Mouse (Mus musculus): Measurements from ENCODE around the gene Bmpr1a. TPM values are rescaled to one million over a fixed set of nuclear protein-coding genes. Genes with fewer than 3 reads are reported as not detected.

Bmpr1a gene
- polyA plus RNA-seq, 1 experiment from 2014 or later, result 25.5 TPM

DNA sequence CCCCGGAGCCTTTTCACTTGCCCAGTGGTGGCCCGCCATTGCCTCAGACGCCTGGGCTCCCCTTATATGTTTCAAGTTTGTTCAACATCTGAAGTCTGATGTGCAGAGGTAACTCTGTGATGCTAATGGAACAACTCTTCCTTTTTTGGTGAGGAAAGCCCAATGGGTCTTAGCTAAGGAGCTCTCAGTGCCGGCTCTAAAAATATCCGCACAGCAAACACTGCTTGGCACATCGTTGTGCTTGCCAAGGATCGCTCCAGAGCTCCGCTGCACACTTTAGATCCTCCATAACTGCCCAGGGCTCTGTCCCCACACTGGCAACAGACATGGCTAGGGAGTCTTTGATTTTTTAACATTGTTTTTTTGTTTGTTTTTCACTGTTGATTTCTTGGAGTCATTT lies 25.7 kb upstream of the Bmpr1a start:
- Histone ChIP-seq H3K4me2 (no peak overlapping the region), H3K9ac (no peak overlapping the region)

DNA sequence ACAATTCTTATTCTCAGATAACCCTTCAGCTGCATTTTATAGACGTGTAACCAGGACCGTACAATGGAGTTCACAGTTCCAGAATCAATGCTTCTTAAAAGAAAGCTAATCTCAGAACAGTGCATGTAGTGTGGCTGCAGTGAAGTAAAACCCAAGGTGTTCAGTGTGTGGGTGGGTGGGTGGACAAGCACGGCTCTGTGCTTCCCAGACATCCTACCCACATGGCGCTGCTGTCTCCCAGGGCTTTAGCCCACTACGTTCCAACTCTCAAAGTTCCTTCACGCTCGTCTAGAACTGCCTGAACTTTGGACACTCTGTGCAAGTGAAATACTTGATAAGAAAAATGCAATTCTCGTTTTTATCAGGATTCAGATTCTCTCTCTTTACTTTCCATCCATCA lies 19.6 kb upstream of the Bmpr1a start, which contains the start of gene 9230112D13Rik:
9230112D13Rik (minus strand) TSS at position 101 of the 400 bp plus-strand sequence.
- H3K4me1 ChIP-seq, result no peaks in the 10 kb centered on the region
- H3K27me3 ChIP-seq, result no peaks in the 10 kb centered on the region
- no peak within 1 kb of the TSS for H3K4me3 ChIP-seq
- WGBS, result 88% methylated on average over 8 of the region's 8 CpGs
- no peaks in the 10 kb centered on the region for H3K9me3 ChIP-seq (replicated peaks)
- no peak within 1 kb of the TSS for H3K4me2 ChIP-seq
- no peak within 1 kb of the TSS for H3K27ac ChIP-seq
- ATAC-seq, result no peak
- no peaks in the 10 kb centered on the region for H3K36me3 ChIP-seq (ENCODE audit: poor library complexity, severe bottlenecking)
- H3K9ac ChIP-seq, result no peak within 1 kb of the TSS

More for the DNA sequence above, 25.7 kb upstream of the Bmpr1a start:
- Histone ChIP-seq H3K4me1 (no peaks in the 10 kb centered on the region), H3K4me3 (no peak overlapping the region), H3K36me3 (ENCODE audit: poor library complexity, severe bottlenecking) (no peaks in the 10 kb centered on the region), H3K9me3 (replicated peaks) (0 out of 2 replicates have a peak, but pooled peaks cover 8% of the 10 kb centered on the region), H3K27ac (no peak overlapping the region), H3K27me3 (peaks cover 2% of the 10 kb centered on the region; the same call in 1 of the 2 replicates)
- 68% methylated on average over 8 of the region's 8 CpGs for WGBS
- ATAC-seq, result no peak

GRCm38 (mm10) chr14:34517959-34518544 lies 14.9 kb upstream of the Bmpr1a start:
- H3K27ac ChIP-seq, result no peak overlapping the region
- 91% methylated on average over 8 of the region's 8 CpGs for WGBS
- ATAC-seq, result no peak

GRCm38 (mm10) chr14:34516960-34517577 lies 13.9 kb upstream of the Bmpr1a start:
- Histone ChIP-seq H3K4me3 (no peak overlapping the region), H3K36me3 (ENCODE audit: poor library complexity, severe bottlenecking) (no peaks in the 10 kb centered on the region), H3K4me2 (no peak overlapping the region), H3K9me3 (replicated peaks) (no peaks in the 10 kb centered on the region), H3K27me3 (no peaks in the 10 kb centered on the region), H3K27ac (no peak overlapping the region), H3K9ac (no peak overlapping the region), H3K4me1 (0 out of 2 replicates have a peak, but pooled peaks cover 4% of the 10 kb centered on the region)
- WGBS, result 91% methylated on average over 10 of the region's 10 CpGs
- no peak for ATAC-seq

More at GRCm38 (mm10) chr14:34517959-34518544, 14.9 kb upstream of the Bmpr1a start:
- no peaks in the 10 kb centered on the region for H3K27me3 ChIP-seq
- H3K4me2 ChIP-seq, result no peak overlapping the region
- no peaks in the 10 kb centered on the region for H3K4me1 ChIP-seq
- no peaks in the 10 kb centered on the region for H3K36me3 ChIP-seq (ENCODE audit: poor library complexity, severe bottlenecking)
- H3K9ac ChIP-seq, result no peak overlapping the region
- H3K9me3 ChIP-seq (replicated peaks), result no peaks in the 10 kb centered on the region
- H3K4me3 ChIP-seq, result no peak overlapping the region

- ATAC-seq, result no peak
- Histone ChIP-seq H3K27me3 (no peaks in the 10 kb centered on the region), H3K4me1 (0 out of 2 replicates have a peak, but pooled peaks cover 5% of the 10 kb centered on the region), H3K27ac (no peak overlapping the region), H3K4me3 (no peak overlapping the region), H3K9ac (no peak overlapping the region), H3K4me2 (no peak overlapping the region), H3K9me3 (replicated peaks) (no peaks in the 10 kb centered on the region), H3K36me3 (ENCODE audit: poor library complexity, severe bottlenecking) (no peaks in the 10 kb centered on the region)
- 90% methylated on average over 5 of the region's 5 CpGs for WGBS
Observed at GRCm38 (mm10) chr14:34515860-34516259, 12.7 kb upstream of the Bmpr1a start.

- Histone ChIP-seq H3K27me3 (no peaks in the 10 kb centered on the region), H3K4me3 (no peak overlapping the region), H3K36me3 (ENCODE audit: poor library complexity, severe bottlenecking) (no peaks in the 10 kb centered on the region), H3K27ac (no peak overlapping the region), H3K4me1 (0 out of 2 replicates have a peak, but pooled peaks cover 5% of the 10 kb centered on the region), H3K4me2 (no peak overlapping the region), H3K9ac (no peak overlapping the region), H3K9me3 (replicated peaks) (no peaks in the 10 kb centered on the region)
- 43% methylated on average over 6 of the region's 6 CpGs for WGBS
- ATAC-seq, result no peak
Observed at GRCm38 (mm10) chr14:34514120-34514519, 11.0 kb upstream of the Bmpr1a start.

GRCm38 (mm10) chr14:34512602-34513001 lies 9.5 kb upstream of the Bmpr1a start:
- peaks cover 17% of the 10 kb centered on the region for H3K4me1 ChIP-seq
- 82% methylated on average over 4 of the region's 4 CpGs for WGBS
- no peak overlapping the region for H3K4me2 ChIP-seq
- no peak overlapping the region for H3K9ac ChIP-seq
- H3K4me3 ChIP-seq, result no peak overlapping the region
- no peak overlapping the region for H3K27ac ChIP-seq
- ATAC-seq, result no peak
- no peaks in the 10 kb centered on the region for H3K9me3 ChIP-seq (replicated peaks)
- H3K27me3 ChIP-seq, result no peaks in the 10 kb centered on the region
- no peaks in the 10 kb centered on the region for H3K36me3 ChIP-seq (ENCODE audit: poor library complexity, severe bottlenecking)

- Histone ChIP-seq H3K27me3 (no peaks in the 10 kb centered on the region), H3K9ac (no peak overlapping the region), H3K4me3 (no peak overlapping the region), H3K4me1 (peaks cover 17% of the 10 kb centered on the region), H3K4me2 (no peak overlapping the region), H3K9me3 (replicated peaks) (no peaks in the 10 kb centered on the region), H3K36me3 (ENCODE audit: poor library complexity, severe bottlenecking) (no peaks in the 10 kb centered on the region), H3K27ac (no peak overlapping the region)
- no peak for ATAC-seq
- WGBS, result 62% methylated on average over 11 of the region's 11 CpGs
Observed at GRCm38 (mm10) chr14:34511901-34512300, 8.8 kb upstream of the Bmpr1a start.

GRCm38 (mm10) chr14:34508842-34509439 lies 5.8 kb upstream of the Bmpr1a start:
- H3K27ac ChIP-seq, result peak overlapping the region; percentile 37; the same call in 1 of the 2 replicates

DNA sequence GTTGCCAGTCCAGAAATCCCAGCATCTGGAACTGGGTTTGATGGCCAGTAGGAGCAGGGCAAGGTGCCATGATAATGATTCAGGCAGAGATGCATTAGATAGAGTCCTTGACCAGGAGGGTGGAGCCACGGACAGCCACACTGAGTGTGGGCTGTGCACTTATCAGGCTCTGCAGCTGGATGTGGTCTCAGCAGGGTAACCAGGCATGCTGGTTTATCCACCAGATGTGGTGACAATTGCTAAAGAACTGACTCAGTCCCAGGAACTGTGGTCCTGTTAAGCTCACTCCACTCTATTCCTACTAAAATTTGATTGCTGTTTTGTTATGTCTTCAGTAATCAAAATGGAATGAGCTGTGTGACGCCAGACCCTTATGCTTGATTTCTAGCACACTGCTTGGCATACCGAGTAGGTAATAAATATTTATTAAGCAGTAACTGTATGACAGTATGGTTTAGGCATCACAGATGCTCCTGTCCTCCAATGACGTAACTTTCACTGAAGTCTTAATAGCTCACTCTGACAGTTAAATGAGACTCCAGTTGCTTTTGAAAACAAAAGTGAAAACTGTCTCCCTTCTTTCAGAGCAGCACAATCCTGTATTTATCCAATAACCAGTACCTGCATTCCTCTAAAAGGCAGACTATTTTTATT lies 5.2 kb upstream of the Bmpr1a start:
- WGBS, result 33% methylated on average over 4 of the region's 4 CpGs
- Histone ChIP-seq H3K36me3 (ENCODE audit: poor library complexity, severe bottlenecking) (no peaks in the 10 kb centered on the region), H3K27me3 (no peaks in the 10 kb centered on the region), H3K9me3 (replicated peaks) (no peaks in the 10 kb centered on the region), H3K4me1 (peaks cover 26% of the 10 kb centered on the region), H3K9ac (no peak overlapping the region), H3K27ac (peak overlapping the region; percentile 37), H3K4me2 (no peak overlapping the region), H3K4me3 (no peak overlapping the region)
- peak; percentile 81 for ATAC-seq

More at GRCm38 (mm10) chr14:34508842-34509439, 5.8 kb upstream of the Bmpr1a start:
- Histone ChIP-seq H3K36me3 (ENCODE audit: poor library complexity, severe bottlenecking) (no peaks in the 10 kb centered on the region), H3K9ac (no peak overlapping the region), H3K4me2 (no peak overlapping the region), H3K27me3 (no peaks in the 10 kb centered on the region), H3K4me3 (no peak overlapping the region), H3K4me1 (peaks cover 21% of the 10 kb centered on the region), H3K9me3 (replicated peaks) (no peaks in the 10 kb centered on the region)
- 47% methylated on average over 7 of the region's 7 CpGs for WGBS
- ATAC-seq, result peak; percentile 29

GRCm38 (mm10) chr14:34505309-34505708 lies 2.2 kb upstream of the Bmpr1a start:
- ATAC-seq, result no peak
- Histone ChIP-seq H3K36me3 (ENCODE audit: poor library complexity, severe bottlenecking) (no peaks in the 10 kb centered on the region), H3K4me2 (no peak overlapping the region), H3K4me1 (peaks cover 28% of the 10 kb centered on the region), H3K9ac (no peak overlapping the region), H3K9me3 (replicated peaks) (no peaks in the 10 kb centered on the region), H3K4me3 (no peak overlapping the region), H3K27ac (no peak overlapping the region), H3K27me3 (no peaks in the 10 kb centered on the region)
- 74% methylated on average over 7 of the region's 7 CpGs for WGBS

GRCm38 (mm10) chr14:34504377-34504776 lies 1.2 kb upstream of the Bmpr1a start:
- Histone ChIP-seq H3K27me3 (no peaks in the 10 kb centered on the region), H3K9me3 (replicated peaks) (no peaks in the 10 kb centered on the region), H3K4me2 (no peak overlapping the region), H3K36me3 (ENCODE audit: poor library complexity, severe bottlenecking) (no peaks in the 10 kb centered on the region), H3K4me3 (no peak overlapping the region), H3K4me1 (peaks cover 38% of the 10 kb centered on the region), H3K9ac (no peak overlapping the region), H3K27ac (no peak overlapping the region)
- WGBS, result 88% methylated on average over 5 of the region's 5 CpGs
- no peak for ATAC-seq
